Mouse (Mus musculus) liver, postnatal 0 days (tissue): ENCODE measurements around the gene Ssu72.

Source experiments
- CTCF ChIP-seq: sonication (generic); IDR thresholded peaks from 2 replicates; pipeline ENCODE4 v1.5.1; 2016; ENCODE audit warnings: antibody characterized with exemption, low read depth
- EP300 ChIP-seq: IDR thresholded peaks from 2 replicates; pipeline ENCODE4 v1.6.1; 2016; ENCODE audit warnings: antibody characterized with exemption, low read depth, mild to moderate bottlenecking

GRCm38 (mm10) chr4:155694111-155694481 is 10.5 kb upstream of the Ssu72 start, which contains the start of gene Fndc10:
- peak; percentile 14; the same call in 1 of the 2 replicates for TF ChIP-seq CTCF
- no peak for TF ChIP-seq EP300
